19 mouse cellular contexts compared by ENCODE assay signal in the genomic region with DNA sequence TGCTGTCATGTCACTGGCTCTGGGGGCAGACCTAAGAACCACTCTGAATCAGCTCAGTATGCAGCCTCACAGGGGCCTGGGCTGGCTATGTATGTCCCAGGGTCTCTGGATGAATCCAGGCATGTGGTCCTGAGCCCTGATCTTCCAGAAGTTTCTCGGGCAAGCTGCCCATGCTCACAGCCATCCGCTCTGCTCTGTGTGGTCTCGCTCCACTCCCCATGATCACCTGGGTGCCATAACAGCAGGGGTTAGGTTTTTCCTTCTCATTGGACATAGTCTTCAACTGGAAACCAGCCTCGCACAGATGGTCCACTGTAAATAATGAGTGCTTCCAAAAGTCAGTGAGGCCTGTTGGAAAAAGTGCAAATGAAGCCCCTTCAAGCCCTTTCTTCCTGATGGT.
"Had no signal": no experiment of that assay in that cellular context is flagged by ENCODE, and none has a peak within 500 bp of the region (broad histone marks: within the 10 kb centered on the region; RNA-seq: fewer than 3 reads in every experiment).

No protein-coding gene starts in this region.

- DNase-seq: layer of hippocampus, adult 9-11 months; lung, adult 18-20 months; lung, postnatal 10 days; lung, postnatal 36 days; retina, postnatal 1 day; right cerebral cortex, postnatal 25 days; spleen, adult 18-20 months; thymus, postnatal 36 days had no signal

- H3K27ac ChIP-seq: layer of hippocampus, adult 2 months; limb, embryonic 12.5 days; limb, embryonic 15.5 days; liver, embryonic 14.5 days; lung, embryonic 15.5 days; midbrain, embryonic 10.5 days; midbrain, embryonic 13.5 days; neural tube, embryonic 13.5 days; stomach, embryonic 15.5 days had no signal

- H3K4me3 ChIP-seq: layer of hippocampus, adult 2 months; limb, embryonic 12.5 days; limb, embryonic 15.5 days; lung, embryonic 15.5 days; megakaryocyte, embryonic 14.5 days; midbrain, embryonic 10.5 days; midbrain, embryonic 13.5 days; myocyte; neural tube, embryonic 13.5 days; stomach, embryonic 15.5 days had no signal
